Mouse (Mus musculus) megakaryocyte, embryonic 14.5 days (primary cell): ENCODE results near the gene Prm2.

Source experiments
- FLI1 ChIP-seq: IDR thresholded peaks from 2 replicates; pipeline ENCODE4 v1.6.1; 2012; ENCODE audit warnings: low read length, inconsistent platforms, mixed read lengths
- GATA1 ChIP-seq: IDR thresholded peaks from 3 replicates; pipeline ENCODE4 v1.6.1; 2012; ENCODE audit warnings: mixed read lengths, low read length, inconsistent platforms, borderline replicate concordance

GRCm38 (mm10) chr16:10749226-10749625, 46.7 kb downstream of the Prm2 start:
- TF ChIP-seq GATA1 (no peak), FLI1 (no peak)
